Mouse (Mus musculus) lung, adult 2 months (tissue): Measurements from ENCODE around the gene Lpxn. TPM values are rescaled to one million over a fixed set of nuclear protein-coding genes. Genes with fewer than 3 reads are reported as not detected.

Experiments
- DNase-seq: peaks from one replicate; pipeline ENCODE4 v3.0.0; 2022
- H3K4me1 ChIP-seq: fragments of 200-500 bp; 2 replicates; pipeline ENCODE4 v1.6.1; 2011; ENCODE audit warnings: low read length; ENCODE audit not compliant: control insufficient read depth, insufficient read depth
- H3K4me3 ChIP-seq: fragments of 200-500 bp; replicated peaks from 2 replicates; pipeline ENCODE3; 2011; ENCODE audit warnings: low read depth, mild to moderate bottlenecking, control low read depth, low read length; ENCODE audit errors: extremely low read depth
- CTCF ChIP-seq: fragments of 200-500 bp; IDR thresholded peaks from 2 replicates; pipeline ENCODE4 v1.5.1; 2011; ENCODE audit warnings: mild to moderate bottlenecking, low read length, control low read depth; ENCODE audit not compliant: insufficient read depth
- POLR2A ChIP-seq: fragments of 200-500 bp; IDR thresholded peaks from 2 replicates; pipeline ENCODE4 v1.6.1; 2011; ENCODE audit warnings: low read depth, mild to moderate bottlenecking, control low read depth, low read length, borderline replicate concordance; ENCODE audit errors: extremely low read depth
- WGBS: fragments of 180-500 bp; shearing (Covaris S2); methylation state at CpG from one replicate; pipeline ENCODE4 v1.1.7; 2018; 5-methylcytosine and 5-hydroxymethylcytosine counted together
- polyA plus RNA-seq: library from polyadenylated mRNA; depleted of rRNA; stranded (reverse); fragments of >200 nt; gene quantifications from 2 replicates; pipeline ENCODE4 v1.2.3, GENCODE M21; 2012

Lpxn gene
- polyA plus RNA-seq, 1 experiment: 6.1 TPM

DNA sequence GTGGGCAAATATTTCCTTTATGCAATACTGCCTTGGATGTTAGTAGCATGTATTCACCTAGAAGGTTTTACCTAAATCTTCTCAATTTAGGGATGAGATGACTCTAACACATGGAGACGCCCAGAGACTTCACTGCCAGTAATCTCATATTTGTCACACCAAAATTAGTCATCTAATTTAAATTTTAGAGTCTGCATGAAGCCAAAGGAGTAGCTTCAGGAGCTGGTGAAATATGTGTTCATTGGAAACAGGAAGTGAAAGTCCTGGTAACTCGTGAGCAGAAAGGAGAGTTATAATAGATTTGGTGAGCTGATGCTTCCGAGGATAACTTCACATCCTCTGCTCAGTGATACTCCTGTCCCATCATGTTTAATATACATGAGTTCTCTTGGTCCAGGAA, 5.1 kb downstream of the Lpxn start:
- whole genome bisulfite sequencing: 56% methylated on average over 3 of the region's 3 CpGs
- no peak for DNase-seq
- TF ChIP-seq POLR2A (no peak), CTCF (no peak)
- H3K4me1 ChIP-seq: no peaks in the 10 kb centered on the region
- no peak overlapping the region for H3K4me3 ChIP-seq

DNA sequence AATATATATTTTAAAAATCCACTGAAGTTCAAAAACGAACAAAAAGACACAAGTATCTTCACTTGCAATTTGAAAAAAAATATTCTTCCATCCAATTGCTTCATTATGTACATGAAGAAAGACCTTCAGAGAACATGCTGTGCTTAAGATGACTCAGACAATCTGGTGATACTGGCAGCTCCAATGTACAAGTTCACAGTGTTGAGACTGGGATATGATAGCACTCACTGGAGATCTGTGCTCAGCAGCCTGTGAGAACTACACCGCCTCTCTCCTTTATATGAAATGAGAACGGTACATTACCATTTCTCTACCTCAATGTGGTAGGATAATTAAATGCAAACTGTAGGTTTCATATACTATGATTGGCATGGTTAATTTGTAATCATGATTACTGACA, 6.8 kb downstream of the Lpxn start:
- TF ChIP-seq CTCF (no peak), POLR2A (no peak)
- WGBS: 75% methylated on average over 3 of the region's 3 CpGs
- no peak overlapping the region for H3K4me3 ChIP-seq
- H3K4me1 ChIP-seq: no peaks in the 10 kb centered on the region
- no peak for DNase-seq

DNA sequence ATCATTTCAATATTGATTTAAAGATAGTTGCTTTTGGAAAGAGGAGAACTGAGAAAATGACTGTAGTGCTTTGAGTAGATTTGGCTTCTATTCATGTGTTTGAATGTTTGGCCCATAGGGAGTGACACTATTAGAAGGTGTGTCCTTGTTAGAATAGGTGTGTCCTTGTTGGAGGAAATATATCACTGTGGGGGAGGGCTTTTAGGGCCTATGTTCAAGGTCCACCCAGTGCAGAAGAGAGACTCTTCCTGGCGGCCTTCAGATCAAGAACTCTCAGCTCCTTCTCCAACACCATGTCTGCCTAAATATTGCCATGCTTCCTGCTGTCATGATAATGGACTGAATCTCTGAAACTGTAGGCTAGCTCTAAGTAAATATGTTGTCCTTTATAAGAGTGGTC, 8.2 kb downstream of the Lpxn start:
- TF ChIP-seq CTCF: no peak
- no peak for DNase-seq
- H3K4me3 ChIP-seq: no peak overlapping the region
- 81% methylated on average over 1 of the region's 1 CpGs for WGBS
- no peaks in the 10 kb centered on the region for H3K4me1 ChIP-seq

DNA sequence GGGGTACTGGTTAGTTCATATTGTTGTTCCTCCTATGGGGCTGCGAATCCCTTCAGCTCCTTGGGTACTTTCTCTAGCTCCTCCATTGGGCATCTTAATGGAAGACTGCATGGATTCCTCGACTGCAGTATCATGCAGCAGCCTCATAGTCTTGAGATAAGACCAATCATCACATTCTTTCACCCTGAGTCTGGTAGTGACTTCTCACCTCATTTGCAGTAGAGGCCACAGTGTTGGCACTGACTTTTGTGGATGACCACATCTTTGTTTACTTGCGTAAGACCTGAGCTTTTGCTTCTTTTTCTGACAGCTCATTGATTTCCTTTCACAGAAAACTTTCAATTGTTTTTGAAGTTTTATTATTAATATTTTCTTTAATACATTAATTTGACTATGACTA, 9.7 kb downstream of the Lpxn start:
- TF ChIP-seq CTCF (no peak), POLR2A (no peak)
- H3K4me3 ChIP-seq: no peak overlapping the region
- WGBS: 73% methylated on average over 3 of the region's 3 CpGs
- no peaks in the 10 kb centered on the region for H3K4me1 ChIP-seq
- DNase-seq: no peak

DNA sequence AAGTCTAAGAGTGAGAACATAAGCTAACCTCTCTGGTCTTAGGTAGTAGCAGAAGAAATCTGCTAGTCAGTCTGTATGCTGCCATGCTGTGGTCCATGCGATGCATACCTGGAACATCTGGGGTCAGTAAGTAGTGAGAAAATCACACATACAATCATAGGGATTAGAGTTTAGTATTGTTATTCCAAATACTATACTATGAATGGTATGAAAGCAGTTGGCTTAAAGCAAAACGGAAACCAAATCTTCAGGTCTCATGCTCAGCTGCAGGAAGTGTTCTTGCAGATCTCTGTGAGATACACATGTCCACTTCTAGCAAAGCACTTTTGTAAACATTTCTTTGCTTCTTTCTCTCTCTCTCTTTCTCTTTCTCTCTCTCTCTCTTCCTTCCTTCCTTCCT, 10.2 kb downstream of the Lpxn start:
- no peaks in the 10 kb centered on the region for H3K4me1 ChIP-seq
- H3K4me3 ChIP-seq: no peak overlapping the region
- TF ChIP-seq POLR2A (no peak), CTCF (no peak)
- 57% methylated on average over 2 of the region's 2 CpGs for WGBS
- no peak for DNase-seq

DNA sequence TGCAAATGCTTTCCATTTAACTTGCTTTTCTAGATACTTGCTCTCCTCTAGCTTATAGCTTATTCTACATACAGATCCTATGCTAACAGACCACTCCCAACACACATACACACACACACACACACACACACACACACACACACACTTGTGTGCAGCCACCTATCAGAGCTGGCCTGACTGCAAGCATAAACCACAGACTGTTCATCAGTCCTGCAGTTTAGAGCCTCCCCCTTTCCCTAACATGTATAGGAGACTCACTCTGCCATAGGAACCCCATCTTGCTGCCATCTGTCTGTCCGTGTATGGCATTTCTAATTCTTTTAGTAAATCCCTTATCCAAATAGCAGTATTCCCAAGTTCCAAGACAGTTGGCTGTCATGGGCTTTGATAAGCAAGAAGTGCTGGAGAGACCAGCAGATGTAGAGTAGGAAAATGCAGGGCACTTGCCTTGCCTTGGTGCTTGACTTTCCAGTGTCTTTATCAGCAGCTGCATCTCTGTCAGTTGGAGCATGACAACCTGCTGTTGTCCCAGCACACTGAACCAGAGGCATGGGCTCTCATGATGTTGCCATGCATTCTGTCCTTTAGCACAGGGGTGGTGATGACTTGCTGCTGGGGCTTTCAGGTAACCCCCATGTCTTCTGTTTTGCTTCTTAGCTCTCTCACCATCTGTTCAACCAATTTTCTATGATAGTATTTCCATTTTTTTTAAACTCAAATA, 16.8 kb downstream of the Lpxn start:
- Histone ChIP-seq H3K4me1 (no peaks in the 10 kb centered on the region), H3K4me3 (no peak overlapping the region)
- TF ChIP-seq POLR2A (no peak), CTCF (no peak)
- 43% methylated on average over 1 of the region's 1 CpGs for WGBS
- DNase-seq: no peak

DNA sequence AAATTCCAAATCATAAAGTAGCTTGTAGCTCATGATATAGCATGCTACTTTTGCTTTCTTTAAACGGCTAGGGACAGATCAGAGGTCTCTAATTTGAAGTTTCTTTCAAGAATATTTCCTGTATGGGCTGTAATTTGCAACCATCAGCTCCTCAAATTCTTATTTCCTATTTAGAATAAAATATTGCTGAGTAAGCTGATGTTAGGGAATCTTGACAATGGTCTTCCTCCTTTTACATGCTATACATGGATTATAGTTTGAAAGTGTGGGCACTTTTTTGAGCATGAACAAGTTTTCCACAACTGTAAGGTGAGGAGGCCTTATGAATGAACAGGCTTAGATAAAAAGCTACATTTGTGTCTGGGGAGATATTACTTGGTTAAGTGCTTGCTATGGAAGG, 17.9 kb downstream of the Lpxn start:
- DNase-seq: no peak
- 52% methylated on average over 1 of the region's 1 CpGs for WGBS
- Histone ChIP-seq H3K4me3 (no peak overlapping the region), H3K4me1 (no peaks in the 10 kb centered on the region)
- TF ChIP-seq CTCF: no peak
- TF ChIP-seq POLR2A: no peak

DNA sequence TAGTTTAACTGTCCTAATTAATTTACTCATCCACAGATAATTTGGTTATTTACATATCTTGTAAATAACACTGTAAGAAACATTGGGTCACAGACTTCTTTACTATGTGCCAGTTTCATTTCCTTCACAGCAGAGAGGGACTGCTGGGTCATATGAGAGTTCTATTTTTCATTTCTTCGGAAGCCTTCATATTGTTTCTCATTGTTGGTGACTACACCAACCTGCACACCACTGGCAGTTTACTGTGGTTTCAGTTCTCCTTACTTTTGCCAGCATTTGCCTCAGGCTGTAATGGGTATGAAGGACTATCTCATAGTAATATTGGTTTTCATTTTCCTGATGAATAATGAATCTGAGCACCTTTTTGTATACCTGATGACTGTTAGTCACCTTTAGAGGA, 22.5 kb downstream of the Lpxn start:
- no peak for DNase-seq
- H3K4me3 ChIP-seq: no peak overlapping the region
- no peaks in the 10 kb centered on the region for H3K4me1 ChIP-seq
- TF ChIP-seq POLR2A (no peak), CTCF (no peak)
- WGBS: 57% methylated on average over 1 of the region's 1 CpGs

DNA sequence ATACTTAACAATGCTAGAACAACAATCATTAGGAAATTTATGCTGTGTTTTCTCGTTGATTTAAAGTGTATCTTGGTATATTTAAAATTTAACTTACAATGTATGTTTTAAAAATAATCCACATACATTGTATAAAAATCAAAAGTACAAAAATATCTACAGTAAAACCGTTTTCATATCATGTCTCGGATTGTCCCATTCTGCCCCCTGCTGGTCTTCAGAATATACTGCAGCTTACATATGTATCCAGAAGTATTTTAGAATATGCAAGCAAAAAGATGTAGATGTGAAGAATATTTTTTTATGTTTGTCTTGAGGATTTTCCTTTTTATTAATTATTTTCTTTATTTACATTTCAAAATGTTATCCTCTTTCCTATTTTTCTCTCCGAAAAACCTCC, 24.4 kb downstream of the Lpxn start:
- H3K4me1 ChIP-seq: no peaks in the 10 kb centered on the region
- TF ChIP-seq CTCF: no peak
- TF ChIP-seq POLR2A: no peak
- no peak for DNase-seq
- 26% methylated on average over 4 of the region's 4 CpGs for WGBS
- H3K4me3 ChIP-seq: no peak overlapping the region

DNA sequence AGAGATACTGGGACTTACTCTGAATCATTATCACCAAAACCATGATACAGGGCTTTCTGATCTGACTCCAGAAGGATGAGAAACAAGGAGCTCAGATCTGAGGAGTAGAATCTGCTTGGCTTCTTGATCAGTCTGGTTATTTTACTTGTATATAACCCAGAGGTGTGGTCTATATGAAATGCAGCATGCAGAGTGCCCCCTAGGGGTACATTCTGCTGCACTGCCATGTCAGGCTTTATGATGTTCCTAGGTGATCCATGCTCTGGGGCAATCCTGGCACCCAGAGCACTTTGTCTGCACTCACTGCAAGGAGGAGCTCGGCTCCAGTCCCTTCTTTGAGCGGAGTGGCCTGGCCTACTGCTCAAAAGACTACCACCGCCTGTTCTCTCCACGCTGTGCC, 28.6 kb downstream of the Lpxn start:
- no peak overlapping the region for H3K4me3 ChIP-seq
- no peak for DNase-seq
- TF ChIP-seq POLR2A (no peak), CTCF (no peak)
- WGBS: 76% methylated on average over 4 of the region's 4 CpGs
- no peaks in the 10 kb centered on the region for H3K4me1 ChIP-seq

DNA sequence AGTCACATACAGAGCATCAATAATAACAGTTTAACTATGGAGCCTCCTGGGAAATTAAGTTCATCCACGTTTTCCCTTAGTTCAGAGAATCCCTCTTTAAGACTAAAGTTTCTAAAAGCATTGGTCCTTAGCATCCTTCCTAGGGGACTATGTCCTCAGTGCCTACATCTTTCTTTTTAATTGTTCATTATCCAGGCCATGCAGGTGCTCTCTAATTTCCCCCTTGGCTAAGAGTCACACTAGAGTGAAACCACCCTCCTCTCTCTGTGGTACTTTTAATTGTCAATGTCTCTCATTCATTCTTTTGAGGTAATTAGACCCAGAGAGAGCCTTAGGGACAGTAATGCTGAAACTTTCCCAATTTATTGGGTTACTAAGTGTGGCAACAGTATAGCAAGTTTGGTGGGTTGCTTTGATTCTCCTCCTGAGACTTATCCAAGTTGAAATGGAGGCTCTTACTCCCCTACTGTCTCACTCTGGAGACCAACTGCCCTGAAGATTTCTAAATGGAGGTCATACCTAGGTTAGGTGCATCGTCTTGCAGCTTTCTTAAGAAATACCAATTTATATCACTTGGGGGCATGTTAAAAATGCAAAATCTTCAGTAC, 34.9 kb downstream of the Lpxn start:
- no peaks in the 10 kb centered on the region for H3K4me1 ChIP-seq
- DNase-seq: no peak
- 72% methylated on average over 2 of the region's 2 CpGs for WGBS
- no peak overlapping the region for H3K4me3 ChIP-seq
- TF ChIP-seq CTCF (no peak), POLR2A (no peak)
